Mouse (Mus musculus) cerebellum, adult 2 months (tissue): ENCODE results near the gene Siae.

Experiments
- CTCF ChIP-seq: fragments of 200-500 bp; IDR thresholded peaks from 2 replicates; pipeline ENCODE4 v1.5.1; 2011; ENCODE audit warnings: low read depth, mild to moderate bottlenecking, control low read depth, low read length, moderate library complexity, borderline replicate concordance; ENCODE audit not compliant: insufficient read depth
- POLR2A ChIP-seq: fragments of 200-500 bp; IDR thresholded peaks from 2 replicates; pipeline ENCODE4 v1.6.1; 2011; ENCODE audit warnings: low read length, control low read depth, borderline replicate concordance; ENCODE audit not compliant: insufficient read depth

- no peak for TF ChIP-seq POLR2A
- no peak for TF ChIP-seq CTCF
These were observed 16.1 kb upstream of the Siae start, which contains the start of gene Vsig2 for GRCm38 (mm10) chr9:37539170-37540025.
